Mouse (Mus musculus): ENCODE measurements around the gene Eno3. TPM values are rescaled to one million over a fixed set of nuclear protein-coding genes. Genes with fewer than 3 reads are reported as not detected.

Eno3 gene
- polyA plus RNA-seq, 1 experiment, result 1,151 TPM

DNA sequence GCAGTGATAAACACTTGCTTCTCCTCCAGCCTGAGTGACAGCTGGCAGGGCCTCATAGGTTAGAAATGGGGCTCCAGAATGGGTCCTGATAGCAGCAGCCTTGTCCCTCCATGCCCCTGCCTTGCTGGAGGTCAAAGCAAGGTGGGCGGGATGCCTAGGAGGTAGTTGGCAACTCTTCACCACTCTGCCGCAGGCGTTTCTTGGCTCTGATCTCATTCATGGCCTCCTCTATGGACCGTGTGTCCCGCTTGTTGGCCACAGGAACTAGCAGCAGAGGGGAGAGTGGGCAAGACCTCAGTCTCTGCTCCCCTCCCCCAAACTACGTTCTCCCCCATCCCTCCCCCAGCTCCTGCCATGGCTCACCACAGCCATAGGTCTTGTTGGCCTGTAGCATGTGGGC, 7.0 kb downstream of the Eno3 start:
- Histone ChIP-seq H3K4me3 (ENCODE audit: insufficient read depth, poor library complexity, severe bottlenecking) (no peak overlapping the region), H3K27me3 (ENCODE audit: control insufficient read depth, insufficient read depth, insufficient read length) (no peaks in the 10 kb centered on the region), H3K36me3 (ENCODE audit: control insufficient read depth, insufficient read depth) (peaks cover 62% of the 10 kb centered on the region)

DNA sequence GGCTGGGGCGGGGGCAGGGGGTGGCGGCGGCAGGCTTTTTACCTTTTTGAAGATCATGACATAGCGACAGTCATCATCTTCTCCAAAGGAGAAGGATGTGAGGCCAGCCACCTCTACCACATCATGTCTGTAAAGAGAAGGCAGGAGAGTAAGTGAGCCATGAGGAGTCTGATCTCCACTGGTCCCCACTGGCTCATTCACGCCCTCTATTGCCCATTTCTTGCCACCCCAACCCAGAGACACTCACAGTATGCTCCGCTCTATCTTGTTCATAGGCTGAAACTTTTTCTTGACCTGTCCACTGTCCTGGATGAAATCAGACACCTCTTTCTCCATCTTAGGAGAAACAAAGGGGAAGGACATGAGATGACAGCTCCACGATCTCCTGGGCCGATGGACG, 7.7 kb downstream of the Eno3 start:
- H3K79me3 ChIP-seq (ENCODE audit: low read depth), result peaks cover 33% of the 10 kb centered on the region
- peaks cover 54% of the 10 kb centered on the region for H3K36me3 ChIP-seq (ENCODE audit: control insufficient read depth, insufficient read depth)
- no peak overlapping the region for H3K4me3 ChIP-seq (ENCODE audit: insufficient read depth, poor library complexity, severe bottlenecking)
- no peaks in the 10 kb centered on the region for H3K27me3 ChIP-seq (ENCODE audit: control insufficient read depth, insufficient read depth, insufficient read length)
- H3ac ChIP-seq (ENCODE audit: control insufficient read depth, insufficient read length, low read depth), result no peak overlapping the region
- peaks cover 60% of the 10 kb centered on the region for H3K79me2 ChIP-seq (ENCODE audit: control insufficient read depth, insufficient read depth)
- TF ChIP-seq MYOG (IDR thresholded peaks at IDR 0.05; ENCODE audit: control insufficient read depth, extremely low read depth, insufficient read length) (no peak), FOSL1 (IDR thresholded peaks at IDR 0.05; ENCODE audit: insufficient read depth, low read length, poor library complexity, severe bottlenecking) (no peak), CTCF (IDR thresholded peaks at IDR 0.05; ENCODE audit: control insufficient read depth, insufficient read depth, insufficient read length) (no peak), MYOD1 (IDR thresholded peaks at IDR 0.05; ENCODE audit: control insufficient read depth, insufficient read length, low read depth) (no peak), CEBPB (IDR thresholded peaks at IDR 0.05; ENCODE audit: low read depth) (no peak)

More for the DNA sequence above, 7.0 kb downstream of the Eno3 start:
- peaks cover 41% of the 10 kb centered on the region for H3K79me3 ChIP-seq (ENCODE audit: low read depth)
- TF ChIP-seq CEBPB (IDR thresholded peaks at IDR 0.05; ENCODE audit: low read depth), result no peak
- no peak for TF ChIP-seq FOSL1 (IDR thresholded peaks at IDR 0.05; ENCODE audit: insufficient read depth, low read length, poor library complexity, severe bottlenecking)
- TF ChIP-seq MAX (IDR thresholded peaks at IDR 0.05), result no peak
- no peak for TF ChIP-seq USF1 (IDR thresholded peaks at IDR 0.05; ENCODE audit: low read depth)
- TF ChIP-seq CTCF (IDR thresholded peaks at IDR 0.05; ENCODE audit: control insufficient read depth, insufficient read depth, insufficient read length), result no peak
- TF ChIP-seq MYOG (IDR thresholded peaks at IDR 0.05; ENCODE audit: control insufficient read depth, extremely low read depth, insufficient read length), result no peak
- TF ChIP-seq MYOD1 (IDR thresholded peaks at IDR 0.05; ENCODE audit: control insufficient read depth, insufficient read length, low read depth), result no peak
- H3ac ChIP-seq (ENCODE audit: control insufficient read depth, insufficient read length, low read depth), result no peak overlapping the region
- H3K79me2 ChIP-seq (ENCODE audit: control insufficient read depth, insufficient read depth), result peaks cover 64% of the 10 kb centered on the region

DNA sequence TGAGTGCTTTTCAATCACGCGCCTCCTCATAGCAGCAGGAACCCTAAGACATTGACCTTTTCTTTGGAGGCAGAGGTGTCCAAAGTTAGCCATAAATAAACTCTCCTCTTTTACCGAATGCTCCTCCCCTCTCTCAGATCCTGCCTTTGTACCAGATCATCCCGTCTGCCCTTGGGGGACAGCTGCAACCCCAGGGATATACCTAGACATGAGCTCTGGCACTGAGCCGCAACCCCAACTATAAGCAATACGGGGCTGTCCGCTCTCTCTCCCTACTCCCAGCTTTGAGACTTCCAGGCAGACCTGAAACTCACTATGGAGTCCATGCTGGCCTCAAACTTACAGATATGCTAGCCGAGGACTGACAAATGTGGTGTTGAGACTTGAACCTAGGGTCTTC, 9.7 kb downstream of the Eno3 start:
- Histone ChIP-seq H3K79me3 (ENCODE audit: low read depth) (peaks cover 21% of the 10 kb centered on the region), H3K4me3 (ENCODE audit: insufficient read depth, poor library complexity, severe bottlenecking) (no peak overlapping the region), H3K36me3 (ENCODE audit: control insufficient read depth, insufficient read depth) (peaks cover 43% of the 10 kb centered on the region), H3ac (ENCODE audit: control insufficient read depth, insufficient read length, low read depth) (no peak overlapping the region), H3K27me3 (ENCODE audit: control insufficient read depth, insufficient read depth, insufficient read length) (no peaks in the 10 kb centered on the region), H3K79me2 (ENCODE audit: control insufficient read depth, insufficient read depth) (peaks cover 45% of the 10 kb centered on the region)
- no peak for TF ChIP-seq FOSL1 (IDR thresholded peaks at IDR 0.05; ENCODE audit: insufficient read depth, low read length, poor library complexity, severe bottlenecking)
- no peak for TF ChIP-seq CEBPB (IDR thresholded peaks at IDR 0.05; ENCODE audit: low read depth)
- no peak for TF ChIP-seq MYOD1 (IDR thresholded peaks at IDR 0.05; ENCODE audit: control insufficient read depth, insufficient read length, low read depth)
- no peak for TF ChIP-seq USF1 (IDR thresholded peaks at IDR 0.05; ENCODE audit: low read depth)
- no peak for TF ChIP-seq CTCF (IDR thresholded peaks at IDR 0.05; ENCODE audit: control insufficient read depth, insufficient read depth, insufficient read length)
- TF ChIP-seq MYOG (IDR thresholded peaks at IDR 0.05; ENCODE audit: control insufficient read depth, extremely low read depth, insufficient read length), result no peak
- no peak for TF ChIP-seq MAX (IDR thresholded peaks at IDR 0.05)

DNA sequence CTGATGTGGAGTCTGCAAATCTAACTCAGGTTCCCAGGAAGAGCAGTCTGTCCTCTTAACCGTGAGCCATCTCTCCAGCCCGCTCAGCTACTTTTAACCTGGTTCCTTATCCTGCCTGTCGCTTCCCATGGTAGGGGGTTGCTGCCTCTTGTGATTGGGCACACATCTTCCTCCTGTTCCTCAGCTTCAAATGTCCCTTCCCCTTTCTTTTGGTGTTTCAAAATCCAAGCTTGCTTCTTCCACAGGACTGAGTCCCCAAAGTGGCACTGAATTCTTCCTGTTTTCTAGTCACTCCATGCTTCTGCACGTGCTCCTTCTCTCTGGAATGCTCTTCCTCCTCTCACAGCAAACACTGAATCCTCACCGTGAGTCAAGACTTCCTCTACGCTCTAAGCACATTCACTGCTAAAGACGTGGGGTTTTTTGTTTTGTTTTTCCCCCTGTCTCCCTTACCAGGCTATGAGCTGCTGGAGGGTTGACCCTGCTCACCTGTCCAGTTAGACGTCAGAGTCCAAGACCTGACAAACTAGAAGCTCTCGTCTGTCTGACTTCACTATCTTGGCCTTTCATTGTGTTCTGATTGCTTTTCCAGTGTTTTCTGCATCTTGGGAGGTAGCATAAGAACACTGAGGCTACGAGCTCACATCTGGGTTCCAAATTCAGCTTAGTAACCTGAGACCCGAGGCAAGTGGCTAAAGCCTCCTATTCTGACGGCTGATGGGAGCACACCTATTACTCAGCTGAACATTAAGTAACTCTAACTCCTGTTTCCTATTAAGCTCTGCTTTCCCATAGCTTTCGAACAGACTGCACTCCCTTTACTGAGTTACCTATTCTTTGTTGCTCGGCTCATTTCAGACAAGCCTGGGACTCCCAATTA, 10.5 kb downstream of the Eno3 start:
- Histone ChIP-seq H3K4me3 (ENCODE audit: insufficient read depth, poor library complexity, severe bottlenecking) (peak overlapping the region; percentile 23), H3K36me3 (ENCODE audit: control insufficient read depth, insufficient read depth) (peaks cover 40% of the 10 kb centered on the region)

DNA sequence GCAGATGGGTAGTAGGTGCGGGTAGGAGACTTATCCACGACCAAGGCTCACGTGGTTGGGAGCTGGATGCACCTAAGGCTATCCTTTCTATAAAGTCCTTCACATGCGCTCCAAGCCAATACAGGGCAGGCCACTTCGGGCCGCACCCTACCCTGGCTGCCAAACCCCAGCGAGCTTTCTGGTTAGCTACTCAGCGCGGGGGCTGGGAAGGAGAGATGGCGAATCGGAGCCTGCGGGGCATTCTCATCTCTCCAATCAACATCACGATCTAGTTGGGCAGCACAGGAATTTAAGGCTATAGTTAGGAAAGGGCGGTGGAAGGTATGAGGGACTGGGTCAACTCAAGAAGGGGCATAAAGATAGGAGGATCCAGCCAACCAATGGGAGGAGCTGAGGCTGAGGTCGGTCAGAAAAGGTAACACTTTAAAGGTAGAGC, 11.4 kb downstream of the Eno3 start:
- H3K27me3 ChIP-seq (ENCODE audit: control insufficient read depth, insufficient read depth, insufficient read length), result no peaks in the 10 kb centered on the region
- peaks cover 34% of the 10 kb centered on the region for H3K36me3 ChIP-seq (ENCODE audit: control insufficient read depth, insufficient read depth)
- peak; percentile 65 for TF ChIP-seq USF1 (IDR thresholded peaks at IDR 0.05; ENCODE audit: low read depth)
- TF ChIP-seq CEBPB (IDR thresholded peaks at IDR 0.05; ENCODE audit: low read depth), result no peak
- H3K79me3 ChIP-seq (ENCODE audit: low read depth), result peaks cover 20% of the 10 kb centered on the region
- peak overlapping the region; percentile 23 for H3K4me3 ChIP-seq (ENCODE audit: insufficient read depth, poor library complexity, severe bottlenecking)
- peaks cover 41% of the 10 kb centered on the region for H3K79me2 ChIP-seq (ENCODE audit: control insufficient read depth, insufficient read depth)
- peak overlapping the region; percentile 28 for H3ac ChIP-seq (ENCODE audit: control insufficient read depth, insufficient read length, low read depth)

More for the DNA sequence above, 10.5 kb downstream of the Eno3 start:
- Histone ChIP-seq H3ac (ENCODE audit: control insufficient read depth, insufficient read length, low read depth) (peak overlapping the region; percentile 28), H3K79me2 (ENCODE audit: control insufficient read depth, insufficient read depth) (peaks cover 41% of the 10 kb centered on the region), H3K27me3 (ENCODE audit: control insufficient read depth, insufficient read depth, insufficient read length) (no peaks in the 10 kb centered on the region), H3K79me3 (ENCODE audit: low read depth) (peaks cover 20% of the 10 kb centered on the region)
- no peak for TF ChIP-seq CTCF (IDR thresholded peaks at IDR 0.05; ENCODE audit: control insufficient read depth, insufficient read depth, insufficient read length)
- TF ChIP-seq MYOD1 (IDR thresholded peaks at IDR 0.05; ENCODE audit: control insufficient read depth, insufficient read length, low read depth), result no peak
- TF ChIP-seq MAX (IDR thresholded peaks at IDR 0.05), result no peak
- TF ChIP-seq FOSL1 (IDR thresholded peaks at IDR 0.05; ENCODE audit: insufficient read depth, low read length, poor library complexity, severe bottlenecking), result no peak
- no peak for TF ChIP-seq MYOG (IDR thresholded peaks at IDR 0.05; ENCODE audit: control insufficient read depth, extremely low read depth, insufficient read length)
- TF ChIP-seq CEBPB (IDR thresholded peaks at IDR 0.05; ENCODE audit: low read depth), result no peak
- no peak for TF ChIP-seq USF1 (IDR thresholded peaks at IDR 0.05; ENCODE audit: low read depth)

All from C2C12 (cell line).